Mouse (Mus musculus): Measurements from ENCODE around the gene Pidd1.
A peak's percentile ranks its signal among the peaks of the same experiment; 100 is the strongest.
"Not testable (repeated sequence)": the region's sequence is repeated elsewhere in the genome, so short reads cannot be mapped to it uniquely, and the experiment has no call there.

The Pidd1 gene

DNA sequence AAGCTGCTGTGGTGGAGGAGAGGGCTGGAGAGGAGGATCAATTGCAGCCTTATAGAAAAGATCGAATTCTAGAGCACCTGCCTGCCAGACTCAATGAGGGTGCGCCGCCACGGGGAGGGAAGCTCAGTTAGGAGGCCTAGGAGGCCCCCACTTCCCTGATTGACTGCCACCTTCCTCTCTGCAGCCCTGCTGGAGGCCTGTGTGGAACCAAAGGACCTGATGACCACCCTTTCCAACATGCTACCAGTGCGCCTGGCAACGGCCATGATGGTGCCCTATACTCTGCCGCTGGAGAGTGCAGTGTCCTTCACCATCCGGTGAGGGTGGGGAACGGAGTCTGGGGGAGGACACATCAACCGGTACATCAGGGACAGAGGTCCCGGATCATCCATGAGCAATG is 14.8 kb upstream of the Pidd1 start:
- DNase-seq (ENCODE audit: low read depth, low spot score) = no peak

DNA sequence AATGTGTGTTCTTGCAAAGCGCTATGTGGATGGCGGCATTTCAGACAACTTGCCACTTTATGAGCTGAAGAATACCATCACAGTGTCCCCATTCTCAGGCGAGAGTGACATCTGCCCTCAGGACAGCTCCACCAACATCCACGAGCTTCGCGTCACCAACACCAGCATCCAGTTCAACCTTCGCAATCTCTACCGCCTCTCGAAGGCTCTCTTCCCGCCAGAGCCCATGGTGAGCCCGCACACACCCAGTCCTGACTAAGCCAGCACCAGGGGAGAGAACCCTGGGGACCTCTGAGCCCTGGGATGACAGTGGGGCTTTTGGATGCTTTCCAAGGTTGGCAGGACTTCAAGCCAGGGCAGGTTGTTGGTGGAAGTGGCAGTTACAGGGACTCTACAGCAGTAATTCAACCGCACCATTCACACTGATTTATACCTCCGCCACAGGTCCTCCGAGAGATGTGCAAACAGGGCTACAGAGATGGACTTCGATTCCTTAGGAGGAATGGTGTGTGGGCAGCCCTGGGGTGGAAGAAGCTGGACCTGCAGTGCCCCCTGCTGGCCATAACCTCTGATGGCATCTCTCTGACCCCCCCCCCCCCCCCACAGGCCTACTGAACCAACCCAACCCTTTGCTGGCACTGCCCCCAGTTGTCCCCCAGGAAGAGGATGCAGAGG is 14.3 kb upstream of the Pidd1 start:
- DNase-seq (ENCODE audit: low read depth, low spot score) = peak; percentile 61

DNA sequence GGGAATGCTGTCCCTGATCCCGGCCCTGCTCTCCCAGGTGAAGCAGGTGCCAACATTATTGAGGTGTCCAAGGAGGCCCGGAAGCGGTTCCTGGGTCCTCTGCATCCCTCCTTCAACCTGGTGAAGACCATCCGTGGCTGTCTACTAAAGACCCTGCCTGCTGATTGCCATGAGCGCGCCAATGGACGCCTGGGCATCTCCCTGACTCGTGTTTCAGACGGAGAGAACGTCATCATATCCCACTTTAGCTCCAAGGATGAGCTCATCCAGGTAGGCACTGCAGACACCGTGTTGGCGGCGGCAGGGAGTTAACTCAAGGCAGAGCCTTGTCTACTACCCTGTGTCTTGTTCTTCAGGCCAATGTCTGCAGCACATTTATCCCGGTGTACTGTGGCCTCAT is 13.4 kb upstream of the Pidd1 start:
- DNase-seq (ENCODE audit: low read depth, low spot score) = no peak

DNA sequence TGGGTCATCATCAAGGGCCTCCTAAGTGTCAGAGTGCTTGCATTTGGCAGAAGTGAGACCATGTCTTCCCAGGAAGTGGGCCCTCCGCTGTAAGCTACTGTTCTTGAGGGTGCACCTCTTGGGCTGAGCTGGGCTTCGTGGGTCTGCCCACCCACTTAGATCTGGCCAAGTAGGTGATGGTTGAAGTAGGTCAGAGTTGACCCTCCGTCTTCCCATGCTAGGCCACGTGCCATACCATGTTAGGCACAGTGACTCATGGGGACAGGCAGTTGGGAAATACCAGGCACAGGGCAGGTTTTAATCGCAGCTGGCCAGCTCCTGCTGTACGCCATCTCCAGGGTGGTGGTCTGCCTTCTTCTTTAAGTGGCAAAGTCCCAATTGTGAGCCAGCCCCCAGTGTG is 12.9 kb upstream of the Pidd1 start:
- no peak for DNase-seq (ENCODE audit: low read depth, low spot score)

DNA sequence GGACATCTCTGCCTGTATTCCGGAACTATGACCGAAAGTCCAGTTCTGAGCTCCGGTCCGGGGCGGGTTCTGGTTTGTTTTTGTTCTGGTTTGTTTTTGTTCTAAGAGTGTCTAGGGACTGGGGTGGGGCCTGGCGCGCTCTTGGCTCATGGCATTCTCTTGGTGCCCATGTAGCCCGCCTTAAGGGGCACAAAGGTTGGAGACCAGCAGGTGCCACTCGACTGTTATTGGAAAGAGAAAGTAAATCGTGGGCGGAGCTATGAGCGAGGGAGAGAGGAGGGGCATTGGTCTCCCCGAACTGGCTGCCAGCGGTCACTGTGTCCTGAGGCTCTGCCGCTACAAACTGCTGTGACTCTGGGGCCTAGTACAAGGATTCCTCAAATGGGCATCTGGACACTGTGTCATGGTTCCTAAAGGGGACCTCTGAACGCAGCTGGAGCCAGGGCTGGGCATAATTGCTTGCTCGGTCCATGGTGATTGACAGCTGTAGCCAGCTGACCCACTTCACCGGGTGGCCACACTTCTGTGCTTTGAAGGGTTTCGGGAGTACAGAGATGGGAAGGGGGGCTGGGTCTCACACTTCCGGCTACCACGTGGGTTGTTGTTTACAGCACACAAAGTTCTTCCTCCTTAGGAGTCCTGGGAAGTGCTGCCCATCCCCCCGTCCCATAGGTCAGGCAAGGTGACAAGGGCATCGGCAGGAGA is 11.9 kb upstream of the Pidd1 start:
- peak; percentile 62 for DNase-seq (ENCODE audit: low read depth, low spot score)

DNA sequence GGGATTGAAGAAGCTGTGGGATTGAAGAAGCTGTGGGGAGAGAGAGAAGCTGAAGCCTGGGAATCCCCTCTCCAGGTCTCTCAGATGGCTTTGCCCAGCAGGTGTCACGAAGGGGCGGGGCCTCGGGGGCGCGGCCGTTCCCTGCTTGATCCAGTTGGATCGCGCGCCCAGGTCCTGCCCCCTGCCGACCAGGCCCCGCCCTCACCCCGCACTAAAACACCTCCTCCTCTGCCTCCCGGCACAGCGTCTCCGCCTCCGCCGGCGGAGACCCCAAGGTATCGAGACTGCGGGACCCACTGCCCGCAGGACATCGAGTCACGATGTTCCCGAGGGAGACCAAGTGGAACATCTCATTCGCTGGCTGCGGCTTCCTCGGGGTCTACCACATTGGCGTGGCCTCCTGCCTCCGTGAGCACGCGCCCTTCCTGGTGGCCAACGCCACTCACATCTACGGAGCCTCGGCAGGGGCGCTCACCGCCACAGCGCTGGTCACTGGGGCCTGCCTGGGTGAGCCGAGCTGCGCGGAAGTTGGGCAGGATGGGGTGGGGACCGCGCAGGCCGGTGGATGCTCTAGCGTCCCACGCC is 11.2 kb upstream of the Pidd1 start, which contains the start of gene Pnpla2:
TSS of gene Pnpla2 (plus strand) at position 232 of the 585 bp plus-strand sequence.
- peak; percentile 98 for DNase-seq (ENCODE audit: low read depth, low spot score)

DNA sequence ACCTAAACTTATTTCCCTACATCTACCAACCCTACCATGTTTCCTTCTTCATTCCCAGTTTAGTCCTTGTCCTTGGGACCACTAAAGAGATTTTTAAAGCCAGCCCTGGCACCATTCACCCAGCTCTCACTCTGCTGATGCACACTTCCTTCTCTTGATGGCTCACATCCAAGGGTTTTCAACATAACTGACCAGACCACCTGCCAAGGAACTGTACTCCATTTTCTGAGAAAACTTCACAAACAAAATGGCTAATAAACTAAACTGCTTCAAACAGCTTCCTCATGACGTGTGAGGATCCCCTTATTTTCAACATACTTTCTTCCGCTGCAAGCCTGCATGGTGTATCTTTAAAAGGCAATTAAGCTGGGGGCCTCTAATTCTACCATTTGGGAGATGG is 9.8 kb upstream of the Pidd1 start:
- DNase-seq (ENCODE audit: low read depth, low spot score) = no peak

DNA sequence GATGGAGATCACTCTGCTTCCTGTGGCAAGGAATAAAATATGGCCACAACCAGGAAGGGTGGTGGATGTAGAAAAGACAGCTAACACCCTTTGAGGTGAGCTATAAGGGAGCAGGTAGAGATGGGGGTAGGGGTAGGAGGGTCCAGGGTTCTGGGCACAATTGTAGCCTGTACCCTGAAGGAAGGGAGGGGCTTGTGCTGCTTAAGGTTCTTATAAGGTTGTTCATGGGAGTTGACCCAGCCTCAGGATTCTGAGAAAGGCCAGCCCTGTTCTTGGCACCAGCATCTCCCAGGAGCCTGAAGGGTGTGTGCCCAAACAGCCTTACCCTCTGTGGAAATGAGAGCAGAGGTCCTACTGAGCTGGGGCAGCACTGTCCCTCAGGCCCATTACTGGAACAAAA is 8.1 kb upstream of the Pidd1 start:
- peak; percentile 66 for DNase-seq (ENCODE audit: low read depth, low spot score)

DNA sequence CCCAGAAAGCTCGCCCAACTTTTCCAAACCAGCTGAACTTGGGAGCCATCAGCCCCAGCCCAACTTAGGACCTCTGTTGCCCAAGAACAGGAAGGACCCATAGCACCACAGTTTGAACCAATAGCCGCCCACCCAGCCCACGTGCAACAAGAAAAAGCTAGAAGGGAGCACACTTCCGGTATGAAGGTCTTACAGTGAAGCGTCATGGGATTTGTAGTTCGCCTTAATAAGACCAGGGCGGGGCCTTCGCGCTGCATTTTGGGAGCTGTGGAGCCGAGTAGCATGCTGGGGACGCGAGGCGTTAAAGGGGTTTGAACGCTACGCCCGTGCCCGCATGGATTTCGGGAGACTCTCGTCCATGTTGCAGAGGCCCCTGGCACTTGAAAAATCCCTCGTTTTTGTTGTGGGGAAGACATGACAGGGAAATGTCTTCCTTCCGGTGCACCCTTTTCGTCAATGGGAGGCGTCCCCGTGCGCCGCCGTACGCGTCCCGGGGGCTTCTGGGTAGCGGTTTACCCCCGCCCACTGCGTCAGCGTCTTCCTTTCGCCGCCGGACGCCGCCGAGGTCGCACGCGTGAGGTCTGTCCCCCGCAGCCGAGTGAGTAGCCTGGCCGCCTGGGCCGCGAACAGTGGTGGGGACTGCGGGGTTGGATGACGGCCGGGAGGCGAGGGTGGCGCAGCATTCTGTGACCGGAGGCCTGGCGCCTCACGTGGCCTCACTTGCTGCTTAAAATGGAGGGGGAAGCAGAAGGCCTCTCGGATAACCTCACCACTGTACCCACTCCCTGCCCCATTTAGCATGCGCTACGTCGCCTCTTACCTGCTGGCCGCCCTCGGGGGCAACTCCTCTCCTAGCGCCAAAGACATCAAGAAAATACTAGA is 3.5 kb upstream of the Pidd1 start, which contains the start of gene Rplp2:
TSS of gene Rplp2 (plus strand) at position 261 of the 882 bp plus-strand sequence.
- peak; percentile 97 for DNase-seq (ENCODE audit: low read depth, low spot score)

DNA sequence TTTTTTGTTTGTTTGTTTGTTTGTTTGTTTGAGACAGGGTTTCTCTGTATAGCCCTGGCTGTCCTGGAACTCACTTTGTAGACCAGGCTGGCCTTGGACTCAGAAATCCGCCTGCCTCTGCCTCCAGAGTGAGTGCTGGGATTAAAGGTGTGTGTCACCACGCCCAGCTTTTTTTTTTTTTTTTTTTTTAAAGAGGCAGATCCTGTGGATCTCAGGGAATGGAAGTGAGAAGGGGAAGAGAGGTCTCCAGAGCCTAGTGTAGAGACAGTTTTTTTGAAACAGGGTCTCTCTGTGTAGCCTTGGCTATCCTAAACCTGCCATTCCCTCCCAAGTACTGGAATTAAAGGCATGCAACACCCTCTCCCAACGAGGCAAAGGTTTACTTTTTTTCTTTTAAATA is 2.5 kb upstream of the Pidd1 start:
- not testable (repeated sequence) for DNase-seq (ENCODE audit: low read depth, low spot score)

DNA sequence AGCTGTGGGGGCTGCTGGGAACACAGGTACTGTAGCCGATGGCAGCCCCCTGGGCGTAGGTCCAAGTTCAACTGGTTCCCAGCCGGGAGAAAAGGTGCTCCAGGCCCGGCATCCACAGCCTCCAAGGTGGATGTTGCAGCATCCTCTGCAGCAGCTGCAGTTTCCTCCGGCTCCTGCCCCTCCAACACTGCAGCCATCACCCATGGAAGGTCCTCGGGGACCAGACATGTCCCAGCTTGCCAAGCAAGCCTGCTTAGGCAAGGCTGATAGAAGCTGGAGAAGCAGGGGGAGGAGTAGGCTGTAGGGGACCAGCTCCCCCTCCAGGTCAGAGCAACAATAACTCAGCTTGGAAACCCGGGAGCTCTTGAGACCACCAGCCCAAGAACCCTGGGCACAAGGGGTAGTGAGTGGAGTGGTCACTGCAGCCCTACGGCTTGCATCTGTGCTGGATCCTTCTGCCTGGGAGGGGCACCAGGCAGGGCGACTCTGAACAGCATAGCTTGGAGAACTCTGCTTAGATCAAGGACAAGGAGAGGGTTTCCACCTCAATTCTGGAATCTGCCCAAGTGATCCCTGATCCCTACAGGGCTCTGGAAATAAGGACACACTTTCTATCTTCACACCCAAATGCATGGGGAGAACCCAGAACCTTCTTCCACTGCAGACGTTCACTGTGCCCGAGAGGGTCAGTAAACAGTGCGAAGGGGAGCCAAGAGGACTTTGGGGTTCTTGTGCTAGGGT is 574 bp downstream of the Pidd1 start:
- DNase-seq (ENCODE audit: low read depth, low spot score) = peak; percentile 77

DNA sequence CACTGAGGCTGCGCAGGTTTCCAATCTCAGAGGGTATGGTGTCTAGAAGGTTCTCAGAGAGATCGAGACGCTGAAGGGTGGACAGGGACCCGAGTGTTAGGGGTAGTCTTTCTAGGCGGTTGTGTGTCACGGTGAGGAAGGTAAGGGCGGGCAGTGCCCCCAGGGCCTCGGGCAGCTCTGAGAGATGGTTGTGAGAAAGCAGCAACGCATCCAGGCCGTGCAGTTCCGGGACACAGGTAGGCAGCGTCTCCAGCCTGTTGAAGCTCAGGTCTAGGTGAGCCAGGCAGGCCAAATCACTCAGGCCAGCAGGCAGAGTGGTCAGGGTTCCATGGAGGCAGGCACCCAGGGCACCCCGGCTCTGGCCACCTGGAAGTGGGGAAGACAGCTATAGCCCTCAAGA is 1.6 kb downstream of the Pidd1 start:
- no peak for DNase-seq (ENCODE audit: low read depth, low spot score)

DNA sequence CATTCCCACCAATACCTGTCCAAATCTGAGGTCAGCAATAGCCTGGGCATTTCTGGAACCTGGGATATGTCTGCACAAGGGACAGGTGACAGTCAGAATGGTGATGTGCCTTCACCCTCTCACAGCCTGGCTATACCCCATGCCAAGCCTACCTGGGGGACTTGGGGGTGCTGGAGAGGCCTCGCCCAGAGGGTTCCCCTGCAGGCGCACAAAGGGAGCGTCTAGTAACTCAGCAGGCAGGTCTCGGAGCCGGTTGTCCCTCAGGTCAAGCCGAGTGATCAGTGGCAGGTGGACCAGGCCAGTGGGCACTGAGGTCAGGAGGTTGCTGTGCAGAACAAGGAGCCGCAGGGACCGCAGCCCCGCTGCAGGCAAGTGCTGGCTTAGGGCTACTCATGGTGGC is 2.4 kb downstream of the Pidd1 start:
- no peak for DNase-seq (ENCODE audit: low read depth, low spot score)

DNA sequence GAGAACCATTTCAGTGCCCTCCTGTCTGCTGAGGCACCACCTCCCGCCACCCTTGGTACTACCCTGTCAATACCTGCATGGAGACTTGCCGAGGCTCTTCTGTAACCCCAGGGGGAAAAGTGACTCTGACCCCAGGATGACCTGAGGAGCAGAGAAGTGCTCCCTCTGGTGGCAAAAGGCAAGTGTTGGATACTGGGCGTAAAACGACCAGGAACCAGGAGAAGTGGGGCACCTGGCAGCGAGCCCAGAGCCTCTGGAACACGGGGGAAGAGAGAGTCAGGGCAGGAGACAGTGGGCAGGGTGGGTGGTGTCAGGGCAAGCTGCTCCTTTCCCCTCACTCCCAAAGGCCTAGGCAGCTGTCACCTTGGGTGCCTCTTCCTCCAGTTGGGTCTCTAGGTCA is 3.2 kb downstream of the Pidd1 start:
- DNase-seq (ENCODE audit: low read depth, low spot score) = peak; percentile 91

DNA sequence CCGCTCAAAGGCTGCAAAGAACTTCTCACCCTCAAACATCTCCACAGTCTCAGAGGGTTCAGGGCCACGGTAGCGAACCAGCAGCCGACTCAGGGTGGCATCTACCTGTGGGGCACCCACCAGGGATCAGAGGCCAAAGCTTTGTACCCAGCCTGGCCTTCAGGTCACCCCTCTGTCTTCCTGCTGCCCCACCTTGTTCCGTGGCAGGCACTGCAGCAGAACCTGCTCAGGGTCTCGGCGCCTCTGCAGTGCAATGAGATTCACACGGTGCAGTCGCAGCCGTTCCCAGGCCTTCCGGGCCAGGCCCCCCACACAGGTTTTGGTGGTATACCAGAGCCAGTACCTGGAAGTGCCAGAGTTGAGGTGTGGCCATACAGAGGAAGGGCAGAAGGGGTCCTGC is 4.0 kb downstream of the Pidd1 start:
- no peak for DNase-seq (ENCODE audit: low read depth, low spot score)

DNA sequence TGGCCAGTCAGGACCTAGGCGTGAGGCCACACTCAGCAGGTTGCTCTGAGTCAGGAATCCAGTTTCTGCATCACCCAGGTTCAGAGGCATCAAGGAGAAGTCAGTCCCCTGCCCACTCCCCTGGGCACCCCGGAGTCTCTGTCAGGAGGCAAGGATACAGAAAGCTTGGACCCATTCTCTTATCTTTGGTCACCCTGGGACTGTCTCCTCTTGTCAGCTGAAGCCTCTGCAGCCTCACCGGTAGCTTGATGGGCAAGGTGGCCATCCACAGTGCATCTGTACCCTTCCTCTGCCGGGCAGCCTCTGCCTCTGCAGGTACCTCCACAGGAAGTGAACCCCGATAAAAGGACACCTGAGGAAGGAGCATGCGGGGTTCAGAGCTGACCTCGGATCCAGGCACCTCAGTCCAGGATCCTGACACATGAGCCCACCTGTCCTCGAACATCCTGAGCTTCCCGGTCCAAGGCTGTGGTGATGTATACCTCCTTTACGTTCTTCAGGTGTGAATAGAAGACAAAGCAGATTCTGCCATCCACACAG is 4.6 kb downstream of the Pidd1 start:
- DNase-seq (ENCODE audit: low read depth, low spot score) = no peak

DNA sequence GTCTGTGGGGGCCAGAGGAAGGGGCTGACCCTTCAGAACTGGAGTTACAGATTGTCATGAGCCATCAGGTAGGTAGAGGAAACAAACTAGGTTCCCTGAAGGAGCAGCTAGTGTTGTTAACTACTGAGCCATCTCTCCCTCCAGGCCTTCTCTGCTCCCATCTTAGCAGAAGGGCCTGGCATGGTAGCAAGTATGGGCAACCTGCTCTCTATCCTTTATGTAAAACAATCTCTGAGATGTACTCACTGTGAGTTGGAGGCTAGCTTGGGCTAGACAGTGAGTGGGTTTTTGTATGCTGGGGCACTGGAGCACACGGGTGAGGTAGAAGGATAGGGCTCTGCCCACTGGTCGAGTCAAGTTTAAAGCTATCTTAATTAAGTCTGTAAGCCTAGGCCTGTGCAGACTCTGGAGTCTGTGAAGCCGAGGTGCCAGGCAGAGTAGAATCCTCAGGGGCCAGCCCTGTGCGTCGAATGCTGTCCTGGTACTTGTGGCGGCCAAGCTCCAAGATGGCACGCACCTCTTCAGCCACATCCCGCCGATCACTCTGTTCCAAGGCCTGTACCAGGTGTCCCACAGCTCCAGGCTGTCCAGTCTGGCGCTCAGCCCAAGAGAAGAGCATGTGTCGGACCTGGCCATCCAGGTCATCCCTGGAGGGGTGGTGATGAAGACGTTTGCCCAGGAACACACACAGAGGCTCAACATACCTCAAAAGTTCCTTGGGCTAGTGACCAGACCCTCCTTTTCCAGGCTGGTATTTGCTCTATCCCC is 5.4 kb downstream of the Pidd1 start:
- DNase-seq (ENCODE audit: low read depth, low spot score) = no peak

DNA sequence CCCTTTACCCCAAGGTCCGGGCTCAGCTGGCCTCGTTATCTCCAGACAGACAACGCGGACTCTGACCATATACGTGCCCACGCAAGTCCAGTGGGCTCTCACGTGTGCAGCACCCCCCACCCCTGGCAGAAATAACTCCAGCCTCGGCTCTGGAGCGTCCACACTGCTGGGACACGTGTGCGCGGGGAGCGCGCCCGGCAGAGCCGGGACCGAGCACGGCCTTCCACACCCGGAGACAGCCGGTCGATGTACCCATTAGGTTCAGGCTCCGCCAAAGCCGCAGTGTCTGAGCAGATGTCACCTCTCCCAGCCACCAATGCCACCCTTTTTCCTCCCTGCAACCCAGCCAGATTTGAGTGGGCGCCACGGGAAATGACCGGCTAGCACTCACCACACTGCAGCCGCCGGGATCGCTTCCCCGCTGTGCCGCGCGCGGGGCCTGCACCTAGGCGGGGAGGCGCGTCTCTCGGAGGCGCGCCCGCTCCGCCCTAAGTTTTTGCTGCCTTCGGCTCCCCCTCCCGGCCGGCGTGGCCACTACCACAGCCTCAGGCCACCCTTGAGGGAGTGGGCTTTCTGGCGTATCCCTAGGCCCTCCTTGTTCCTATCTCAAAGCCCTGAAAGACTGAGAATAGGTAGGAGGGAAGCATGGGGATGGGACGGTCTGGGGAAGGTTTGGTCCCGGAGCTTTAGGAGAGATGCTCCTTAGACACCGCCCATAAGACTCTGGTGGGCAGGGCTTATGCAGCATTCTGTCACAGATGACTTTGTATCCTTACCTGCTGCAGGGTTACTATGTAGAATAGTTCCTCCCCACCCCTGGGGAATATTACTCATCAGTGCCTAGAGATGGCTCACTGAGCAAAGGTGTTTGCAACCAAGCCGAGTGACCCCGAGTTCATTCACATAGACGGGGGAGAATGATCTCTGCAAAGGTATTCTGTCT is 6.4 kb downstream of the Pidd1 start, which contains the start of gene Slc25a22:
TSS of gene Slc25a22 (minus strand) at position 715 of the 943 bp plus-strand sequence.
- DNase-seq (ENCODE audit: low read depth, low spot score) = peak; percentile 94

DNA sequence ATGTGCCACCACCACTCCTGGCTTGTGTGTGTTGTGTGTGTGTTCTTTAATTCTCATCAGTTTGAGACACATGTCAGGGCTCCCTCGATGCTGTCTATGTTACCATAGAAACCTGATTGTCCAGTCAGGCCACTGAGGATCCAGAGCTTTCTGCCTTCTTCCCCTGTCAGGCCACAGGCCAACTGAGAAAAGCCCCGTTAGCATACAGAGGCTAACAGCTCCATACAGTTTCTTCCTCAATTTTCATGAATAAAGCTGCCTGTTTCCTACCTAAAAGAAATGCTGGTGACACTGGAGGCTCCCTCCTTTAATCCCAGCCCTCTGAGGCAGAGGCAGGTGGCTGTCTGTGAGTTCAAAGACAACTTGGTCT is 7.3 kb downstream of the Pidd1 start:
- no peak for DNase-seq (ENCODE audit: low read depth, low spot score)

Measured in ZHBTc4 (cell line).